Mouse (Mus musculus) spleen, adult 2 months (tissue): ENCODE measurements at regions not wholly inside any gene's neighbourhood (a gene's known extent, or its start where the extent isn't known, plus 50 kb on each side); places are given as distances from the start of the nearest gene placed in this dataset.

Experiments
- CTCF ChIP-seq: fragments of 200-500 bp; IDR thresholded peaks from 2 replicates; pipeline ENCODE4 v1.5.1; 2011; ENCODE audit warnings: mild to moderate bottlenecking, inconsistent platforms; ENCODE audit not compliant: insufficient read depth, insufficient read length, insufficient replicate concordance; ENCODE audit errors: extremely low read depth
- POLR2A ChIP-seq: fragments of 200-500 bp; IDR thresholded peaks from 2 replicates; pipeline ENCODE4 v1.6.1; 2011; ENCODE audit warnings: low read depth, low read length, inconsistent platforms

GRCm38 (mm10) chr7:138626061-138626460 is 219.8 kb upstream of the Ppp2r2d start:
- no peak for TF ChIP-seq CTCF
- no peak for TF ChIP-seq POLR2A
